Mouse (Mus musculus) left cerebral cortex, postnatal 36 days (tissue): ENCODE measurements around the gene Rasgrp1. TPM values are rescaled to one million over a fixed set of nuclear protein-coding genes. Genes with fewer than 3 reads are reported as not detected.

Experiments used
- DNase-seq, 2 experiments: peaks; one replicate each; pipeline ENCODE4 v3.0.0; 2021 to 2022; ENCODE audit warnings: low spot score in 2 of 2, mixed read lengths in 1 of 2
- intact Hi-C: fragments of 180-260 bp; cut with DNase I; formaldehyde crosslinking; loops from one replicate; pipeline ENCODE4 v1.15.1; 2025
- total RNA-seq, 2 experiments: library from RNA; stranded (reverse); gene quantifications; 2 replicates each; pipeline ENCODE4 v1.2.3; 2021

The Rasgrp1 gene
- total RNA-seq, 2 experiments from 2014 or later = 330 to 351 TPM

GRCm38 (mm10) chr2:117263786-117264408 lies 78.9 kb downstream of the Rasgrp1 start:
- DNase-seq = peak; percentile 55 to 71
- intact Hi-C loops = loop anchor here (2.0 kb wide), 1 partner anchor 175 kb away; no protein-coding TSS in a partner anchor

GRCm38 (mm10) chr2:117262184-117262583 lies 80.6 kb downstream of the Rasgrp1 start:
- intact Hi-C loops = loop anchor here (2.0 kb wide), 1 partner anchor 177 kb away; no protein-coding TSS in a partner anchor
- no peak for DNase-seq

GRCm38 (mm10) chr2:117257617-117258016 lies 85.2 kb downstream of the Rasgrp1 start:
- intact Hi-C loops = no loop called here
- DNase-seq = no peak

- DNase-seq = no peak
- intact Hi-C loops = no loop called here
Measured at GRCm38 (mm10) chr2:117255415-117255814, 87.4 kb downstream of the Rasgrp1 start.

GRCm38 (mm10) chr2:117250001-117250510 lies 92.7 kb downstream of the Rasgrp1 start:
- DNase-seq = no peak
- intact Hi-C loops = no loop called here

- intact Hi-C loops = loop anchor here (5.0 kb wide), 1 partner anchor 352 kb away; no protein-coding TSS in a partner anchor
- peak; percentile 90 to 92 for DNase-seq
Measured at GRCm38 (mm10) chr2:117249255-117250000, 93.4 kb downstream of the Rasgrp1 start, which contains the start of gene Fam98b. Fam98b (plus strand) TSS chr2:117249739.

GRCm38 (mm10) chr2:117241953-117242352 lies 100.8 kb downstream of the Rasgrp1 start:
- no peak for DNase-seq
- intact Hi-C loops = no loop called here

GRCm38 (mm10) chr2:117231257-117231656 lies 111.5 kb downstream of the Rasgrp1 start:
- intact Hi-C loops = loop anchor here (1.0 to 2.0 kb wide), 4 partner anchors 50 to 334 kb away; partner anchors contain the start of gene Spred1
- DNase-seq = peak; percentile 85 to 89

- intact Hi-C loops = loop anchor here (2.0 kb wide), 3 partner anchors 49 to 333 kb away; partner anchors contain the start of gene Spred1
- DNase-seq = peak in 1 of 2 experiments; percentile 15
Measured at GRCm38 (mm10) chr2:117230261-117230660, 112.5 kb downstream of the Rasgrp1 start.

Other genes starting within 250 kb of the Rasgrp1 start
- gene Spred1, start 221.6 kb downstream of the Rasgrp1 start, total RNA-seq = 100 to 1,000 TPM; 121 to 162 TPM
- gene Fam98b, start 93.3 kb downstream of the Rasgrp1 start, total RNA-seq = 10 to 100 TPM; 45.2 to 52.4 TPM